Comparison of ENCODE assay signal across 20 mouse cellular contexts in the genomic region with DNA sequence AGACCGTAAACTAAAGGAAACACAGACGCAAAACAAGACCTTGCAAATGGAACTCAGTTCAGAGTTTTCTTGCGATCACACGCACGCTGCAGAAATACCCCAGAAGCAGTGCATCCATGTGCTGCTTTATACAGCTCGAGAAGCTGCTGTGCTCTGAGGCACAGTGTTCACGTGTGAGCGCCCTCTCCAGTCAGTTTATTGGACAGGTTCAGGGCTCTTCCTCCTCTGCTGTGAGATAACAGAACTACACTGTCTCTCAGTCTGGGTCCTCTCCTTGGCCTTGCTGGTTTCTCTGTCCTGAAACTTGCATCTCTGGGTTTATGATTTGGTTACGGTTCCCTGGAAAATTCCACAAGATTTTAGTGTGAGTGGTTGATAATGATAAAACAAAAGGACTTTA.
DNase-seq lines count a peak whose midpoint lies in the region; ATAC-seq and TF ChIP-seq lines count a peak whose summit lies in the region.
"Had no signal": no experiment of that assay in that cellular context is flagged by ENCODE, and none has a peak within 500 bp of the region (broad histone marks: within the 10 kb centered on the region; RNA-seq: fewer than 3 reads in every experiment).

No protein-coding gene starts in this region.

- no peak for TF ChIP-seq EP300 in liver, embryonic 14.5 days (IDR thresholded peaks at IDR 0.05; ENCODE audit: low read depth)

- no peaks in the 10 kb centered on the region for H3K4me1 ChIP-seq in liver, embryonic 14.5 days (replicated peaks; ENCODE audit: control insufficient read depth in 2 of 2, insufficient read depth in 2 of 2, low read length in 1 of 2)
- H3K4me1 ChIP-seq in liver, embryonic 12.5 days: no peaks in the 10 kb centered on the region
- no peaks in the 10 kb centered on the region for H3K4me1 ChIP-seq in forebrain, embryonic 13.5 days
- H3K4me1 ChIP-seq: hindbrain, embryonic 13.5 days; limb, embryonic 10.5 days; liver, embryonic 13.5 days had no signal

- no peak overlapping the region for H3K27ac ChIP-seq in liver, embryonic 14.5 days
- no peak overlapping the region for H3K27ac ChIP-seq in liver, embryonic 12.5 days
- no peak overlapping the region for H3K27ac ChIP-seq in forebrain, embryonic 13.5 days
- H3K27ac ChIP-seq: gastrocnemius, adult 2 months; hindbrain, embryonic 13.5 days; limb, embryonic 10.5 days; liver, embryonic 13.5 days; midbrain, embryonic 12.5 days had no signal

- DNase-seq in adrenal gland, adult 2 months: peak; percentile 43
- DNase-seq in adrenal gland, postnatal 25 days: no peak
- no peak for DNase-seq in liver, embryonic 14.5 days (ENCODE audit: low read depth in 3 of 3, low spot score in 3 of 3)
- DNase-seq in A20 (ENCODE audit: low read depth, low spot score) (peak; percentile 19), R1 (ENCODE audit: low read depth, low spot score) (peak; percentile 14)
- no peak for DNase-seq in frontal cortex, postnatal 14 days (ENCODE audit: low spot score in 2 of 2)
- DNase-seq: cerebellum, adult 9-10 months; gastrocnemius, adult 2 months; kidney, adult 18-20 months; kidney, postnatal 4 days; layer of hippocampus, postnatal 36 days; liver, embryonic 13.5 days; thymus, postnatal 25 days had no signal

- ATAC-seq in liver, embryonic 14.5 days (ENCODE audit: insufficient read depth): no peak
- ATAC-seq in liver, embryonic 12.5 days: no peak
- no peak for ATAC-seq in forebrain, embryonic 13.5 days
- ATAC-seq: activated CD4-positive, CD25-positive, alpha-beta regulatory T cell, adult 4 months; forebrain, embryonic 16.5 days had no signal

- H3K4me3 ChIP-seq in liver, embryonic 14.5 days (ENCODE audit: insufficient read depth in 1 of 2, low read depth in 2 of 2, low read length in 2 of 2): no peak overlapping the region
- H3K4me3 ChIP-seq in liver, embryonic 12.5 days: no peak overlapping the region
- no peak overlapping the region for H3K4me3 ChIP-seq in forebrain, embryonic 13.5 days
- H3K4me3 ChIP-seq: gastrocnemius, adult 2 months; hindbrain, embryonic 13.5 days; limb, embryonic 10.5 days; liver, embryonic 13.5 days; midbrain, embryonic 12.5 days had no signal

- WGBS in liver, embryonic 14.5 days (ENCODE audit: insufficient replicate concordance): 59% methylated on average over 9 of the region's 9 CpGs
- 66% methylated on average over 9 of the region's 9 CpGs for WGBS in liver, embryonic 12.5 days (ENCODE audit: insufficient replicate concordance)
- WGBS in forebrain, embryonic 13.5 days: 84% methylated on average over 9 of the region's 9 CpGs

- no peak overlapping the region for H3K4me2 ChIP-seq in liver, embryonic 14.5 days (ENCODE audit: low read depth)
- H3K4me2 ChIP-seq in liver, embryonic 12.5 days: no peak overlapping the region
- no peak overlapping the region for H3K4me2 ChIP-seq in forebrain, embryonic 13.5 days
- H3K4me2 ChIP-seq: hindbrain, embryonic 13.5 days; liver, embryonic 13.5 days; midbrain, embryonic 12.5 days had no signal

- H3K27me3 ChIP-seq in liver, embryonic 14.5 days (ENCODE audit: control insufficient read depth, insufficient read depth, low read length): no peaks in the 10 kb centered on the region
- no peaks in the 10 kb centered on the region for H3K27me3 ChIP-seq in liver, embryonic 12.5 days (replicated peaks)
- no peaks in the 10 kb centered on the region for H3K27me3 ChIP-seq in forebrain, embryonic 13.5 days
- H3K27me3 ChIP-seq: hindbrain, embryonic 13.5 days; liver, embryonic 13.5 days; midbrain, embryonic 12.5 days had no signal

- peak; percentile 34 for TF ChIP-seq CTCF in liver, embryonic 14.5 days (IDR thresholded peaks at IDR 0.05; ENCODE audit: low read depth)

- no peaks in the 10 kb centered on the region for H3K36me3 ChIP-seq in liver, embryonic 14.5 days (replicated peaks; ENCODE audit: control insufficient read depth, insufficient read depth, low read depth)
- H3K36me3 ChIP-seq in liver, embryonic 12.5 days: no peaks in the 10 kb centered on the region
- H3K36me3 ChIP-seq in forebrain, embryonic 13.5 days (ENCODE audit: poor library complexity, severe bottlenecking): no peaks in the 10 kb centered on the region
- H3K36me3 ChIP-seq: hindbrain, embryonic 13.5 days; limb, embryonic 10.5 days; liver, embryonic 13.5 days; midbrain, embryonic 12.5 days had no signal

- H3K9ac ChIP-seq in liver, embryonic 14.5 days (replicated peaks): no peak overlapping the region
- no peak overlapping the region for H3K9ac ChIP-seq in liver, embryonic 12.5 days
- no peak overlapping the region for H3K9ac ChIP-seq in forebrain, embryonic 13.5 days
- H3K9ac ChIP-seq: hindbrain, embryonic 13.5 days; liver, embryonic 13.5 days; midbrain, embryonic 12.5 days had no signal

- H3K9me3 ChIP-seq in liver, embryonic 14.5 days (ENCODE audit: control insufficient read depth, low read length): no peaks in the 10 kb centered on the region
- H3K9me3 ChIP-seq in liver, embryonic 12.5 days (replicated peaks): no peaks in the 10 kb centered on the region
- H3K9me3 ChIP-seq in forebrain, embryonic 13.5 days (replicated peaks): no peaks in the 10 kb centered on the region
- H3K9me3 ChIP-seq: hindbrain, embryonic 13.5 days; limb, embryonic 10.5 days; liver, embryonic 13.5 days; midbrain, embryonic 12.5 days had no signal

Comparison
In these comparisons a context has a peak if more than half of its experiments do, and no peak if none do; other contexts are left out.
1. DNase-seq: peak in adrenal gland, adult 2 months (single experiment), A20 (single experiment) and R1 (single experiment); none in adrenal gland, postnatal 25 days (single experiment), liver, embryonic 14.5 days (0 of 3) and frontal cortex, postnatal 14 days (0 of 2).